Mouse (Mus musculus) ES-Bruce4 (cell line): ENCODE data around the gene Zcchc3.

Experiments used
- CTCF ChIP-seq: IDR thresholded peaks from one replicate; pipeline ENCODE4 v1.8.1; 2011; ENCODE audit warnings: low read depth, low read length
- POLR2A ChIP-seq: IDR thresholded peaks from one replicate; pipeline ENCODE4 v1.8.1; 2011; ENCODE audit warnings: low read length; ENCODE audit not compliant: insufficient read depth

DNA sequence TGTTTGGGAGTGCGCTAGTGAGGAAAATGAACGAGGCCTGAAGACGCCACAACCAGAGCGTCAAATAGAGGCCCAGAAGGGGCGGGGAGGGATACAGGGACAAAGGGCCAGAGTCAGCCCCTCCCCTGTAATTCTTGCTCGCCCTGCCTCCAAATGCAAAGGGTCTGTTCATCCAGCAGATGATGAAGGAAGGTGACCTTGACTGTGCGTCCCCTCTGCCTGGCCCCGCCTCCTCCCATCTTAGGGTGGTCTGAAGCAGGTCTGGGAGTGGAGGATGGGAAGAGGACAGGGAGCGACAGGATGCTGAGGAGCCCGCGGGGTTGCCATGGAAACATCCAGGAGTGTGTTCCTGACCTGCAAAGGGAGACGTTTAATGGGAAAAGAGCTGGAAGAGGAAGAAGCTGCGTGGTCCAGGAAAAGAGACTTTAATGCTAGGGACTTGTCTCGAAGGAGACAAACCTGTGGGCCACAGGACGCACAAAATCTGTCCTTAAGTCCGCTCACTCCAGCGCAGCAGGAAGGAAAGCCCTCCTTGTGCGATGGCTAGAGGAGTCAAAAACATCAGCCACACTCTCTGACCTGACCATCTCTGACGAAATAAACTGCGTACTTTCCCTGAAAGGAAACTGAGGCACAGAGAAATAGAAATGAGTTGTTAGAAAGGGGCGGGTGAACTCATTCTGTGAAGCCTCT is 39.0 kb downstream of the Zcchc3 start:
- TF ChIP-seq CTCF, result no peak
- no peak for TF ChIP-seq POLR2A
